ENCODE assay signal across 19 mouse cellular contexts in genomic region chr8:122032741-122033140, GRCm38 (mm10).
DNase-seq lines count a peak whose midpoint lies in the region; ATAC-seq lines count a peak whose summit lies in the region.
"Had no signal": no experiment of that assay in that cellular context is flagged by ENCODE, and none has a peak within 500 bp of the region (broad histone marks: within the 10 kb centered on the region; RNA-seq: fewer than 3 reads in every experiment).

No protein-coding gene starts in this region.

- peaks cover 62% of the 10 kb centered on the region for H3K4me1 ChIP-seq in heart, embryonic 13.5 days
- peaks cover 28% of the 10 kb centered on the region for H3K4me1 ChIP-seq in hindbrain, embryonic 12.5 days
- H3K4me1 ChIP-seq in neural tube, embryonic 12.5 days = peaks cover 34% of the 10 kb centered on the region
- H3K4me1 ChIP-seq in embryonic facial prominence, embryonic 10.5 days = peaks cover 47% of the 10 kb centered on the region

- no peak overlapping the region for H3K4me3 ChIP-seq in heart, embryonic 13.5 days
- H3K4me3 ChIP-seq in hindbrain, embryonic 12.5 days = no peak overlapping the region
- no peak overlapping the region for H3K4me3 ChIP-seq in neural tube, embryonic 12.5 days
- H3K4me3 ChIP-seq in embryonic facial prominence, embryonic 10.5 days = no peak overlapping the region
- H3K4me3 ChIP-seq: forebrain, embryonic 10.5 days; heart, embryonic 12.5 days; limb, embryonic 15.5 days had no signal

- H3K9me3 ChIP-seq in heart, embryonic 13.5 days = no peaks in the 10 kb centered on the region
- no peaks in the 10 kb centered on the region for H3K9me3 ChIP-seq in hindbrain, embryonic 12.5 days (replicated peaks)
- no peaks in the 10 kb centered on the region for H3K9me3 ChIP-seq in neural tube, embryonic 12.5 days
- no peaks in the 10 kb centered on the region for H3K9me3 ChIP-seq in embryonic facial prominence, embryonic 10.5 days
- H3K9me3 ChIP-seq: forebrain, embryonic 10.5 days; heart, embryonic 12.5 days; limb, embryonic 15.5 days had no signal

- no peak overlapping the region for H3K27ac ChIP-seq in heart, embryonic 13.5 days (replicated peaks)
- H3K27ac ChIP-seq in hindbrain, embryonic 12.5 days = peak overlapping the region; percentile 76
- peak overlapping the region; percentile 28; the same call in 1 of the 2 replicates for H3K27ac ChIP-seq in neural tube, embryonic 12.5 days
- H3K27ac ChIP-seq in embryonic facial prominence, embryonic 10.5 days (replicated peaks) = no peak overlapping the region; the same call in 1 of the 2 replicates
- H3K27ac ChIP-seq: forebrain, embryonic 10.5 days; macrophage had no signal

- DNase-seq in heart, adult 9 months (ENCODE audit: low spot score in 2 of 2) = no peak
- peak; percentile 42 for DNase-seq in adrenal gland, adult 8-10 months
- no peak for DNase-seq in layer of hippocampus, adult 11-12 months (ENCODE audit: low spot score)
- no peak for DNase-seq in embryonic facial prominence, embryonic 10.5 days (ENCODE audit: low spot score)
- DNase-seq in ovary, postnatal 14 days (ENCODE audit: low spot score) = no peak
- DNase-seq: cerebellum, postnatal 25 days; gastrocnemius, postnatal 36 days; kidney, adult 8-10 months; layer of hippocampus, adult 9-11 months; lung, adult 2 months; midbrain, embryonic 14.5 days had no signal

- H3K27me3 ChIP-seq in heart, embryonic 13.5 days (replicated peaks) = no peaks in the 10 kb centered on the region
- no peaks in the 10 kb centered on the region for H3K27me3 ChIP-seq in hindbrain, embryonic 12.5 days
- H3K27me3 ChIP-seq in neural tube, embryonic 12.5 days (replicated peaks) = no peaks in the 10 kb centered on the region
- H3K27me3 ChIP-seq in embryonic facial prominence, embryonic 10.5 days (replicated peaks; ENCODE audit: low read depth, poor library complexity, severe bottlenecking) = no peaks in the 10 kb centered on the region
- H3K27me3 ChIP-seq: heart, embryonic 12.5 days; limb, embryonic 15.5 days; Patski had no signal

- H3K36me3 ChIP-seq in heart, embryonic 13.5 days = no peaks in the 10 kb centered on the region; the same call in 1 of the 2 replicates
- no peaks in the 10 kb centered on the region for H3K36me3 ChIP-seq in hindbrain, embryonic 12.5 days
- H3K36me3 ChIP-seq in neural tube, embryonic 12.5 days = no peaks in the 10 kb centered on the region
- no peaks in the 10 kb centered on the region for H3K36me3 ChIP-seq in embryonic facial prominence, embryonic 10.5 days (replicated peaks)
- H3K36me3 ChIP-seq: forebrain, embryonic 10.5 days; heart, embryonic 12.5 days; limb, embryonic 15.5 days had no signal

- WGBS in heart, embryonic 13.5 days = 39% methylated on average over 9 of the region's 9 CpGs
- 38% methylated on average over 9 of the region's 9 CpGs for WGBS in hindbrain, embryonic 12.5 days
- 47% methylated on average over 9 of the region's 9 CpGs for WGBS in neural tube, embryonic 12.5 days
- WGBS in embryonic facial prominence, embryonic 10.5 days = 66% methylated on average over 9 of the region's 9 CpGs

- ATAC-seq in heart, embryonic 13.5 days (ENCODE audit: extremely low read depth, insufficient number of reproducible peaks, low FRiP score, low TSS enrichment) = peak; percentile 12; the same call in 1 of the 2 replicates
- ATAC-seq in hindbrain, embryonic 12.5 days (ENCODE audit: low FRiP score) = peak; percentile 33; the same call in 1 of the 2 replicates
- no peak for ATAC-seq in neural tube, embryonic 12.5 days (ENCODE audit: low FRiP score, low read depth)
- ATAC-seq: Patski had no signal

- H3K9ac ChIP-seq in heart, embryonic 13.5 days = peak overlapping the region; percentile 25; the same call in 1 of the 2 replicates
- no peak overlapping the region for H3K9ac ChIP-seq in hindbrain, embryonic 12.5 days
- H3K9ac ChIP-seq in neural tube, embryonic 12.5 days = no peak overlapping the region
- H3K9ac ChIP-seq: heart, embryonic 12.5 days; limb, embryonic 15.5 days had no signal

- H3K4me2 ChIP-seq in heart, embryonic 13.5 days = no peak overlapping the region
- H3K4me2 ChIP-seq in hindbrain, embryonic 12.5 days (replicated peaks) = no peak overlapping the region
- no peak overlapping the region for H3K4me2 ChIP-seq in neural tube, embryonic 12.5 days (replicated peaks)
- H3K4me2 ChIP-seq: heart, embryonic 12.5 days; limb, embryonic 15.5 days had no signal

Comparison
In these comparisons a context has a peak if more than half of its experiments do, and no peak if none do; other contexts are left out.
1. H3K27ac ChIP-seq: peak in hindbrain, embryonic 12.5 days (single experiment) and neural tube, embryonic 12.5 days (single experiment); none in heart, embryonic 13.5 days (single experiment) and embryonic facial prominence, embryonic 10.5 days (single experiment).